Comparison of ENCODE assay signal across 14 mouse cellular contexts in the genomic region with DNA sequence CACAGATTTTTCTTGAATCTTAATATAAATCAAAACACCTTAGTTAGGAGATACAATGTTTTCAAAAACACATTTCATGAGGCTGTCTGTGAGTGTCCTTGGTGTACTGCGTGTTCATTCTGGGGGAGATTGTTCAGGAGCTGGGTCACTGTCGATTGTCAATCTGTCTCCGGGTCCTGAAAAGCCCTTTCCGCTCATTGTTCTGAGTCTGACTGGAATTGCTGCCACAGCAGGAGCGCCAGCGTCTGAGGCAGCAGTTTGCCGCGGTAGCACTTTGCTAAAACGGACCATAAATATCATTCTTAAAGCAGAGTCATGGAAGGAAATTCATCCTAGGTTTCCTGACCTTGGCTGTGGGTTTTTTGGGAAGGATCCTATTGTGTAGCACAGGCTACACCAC. TPM values are rescaled to one million over a fixed set of nuclear protein-coding genes. Genes with fewer than 3 reads are reported as not detected.
A peak's percentile ranks its signal among the peaks of the same experiment; 100 is the strongest.
DNase-seq lines count a peak whose midpoint lies in the region; ATAC-seq lines count a peak whose summit lies in the region.
"Had no signal": no experiment of that assay in that cellular context is flagged by ENCODE, and none has a peak within 500 bp of the region (broad histone marks: within the 10 kb centered on the region; RNA-seq: fewer than 3 reads in every experiment).

No protein-coding gene starts in this region.

- no peak for ATAC-seq in kidney, embryonic 14.5 days (ENCODE audit: low FRiP score, low TSS enrichment)
- no peak for ATAC-seq in heart, embryonic 13.5 days (ENCODE audit: extremely low read depth, insufficient number of reproducible peaks, low FRiP score, low TSS enrichment)
- ATAC-seq: midbrain, embryonic 16.5 days had no signal

- no peak overlapping the region for H3K9ac ChIP-seq in kidney, embryonic 14.5 days (ENCODE audit: low read depth, low read length)
- H3K9ac ChIP-seq in heart, embryonic 13.5 days, result no peak overlapping the region
- H3K9ac ChIP-seq: hindbrain, embryonic 14.5 days; liver, embryonic 15.5 days had no signal

- peak; percentile 20 to 46 for DNase-seq in adrenal gland, adult (ENCODE audit: inconsistent age in 2 of 2, low spot score in 1 of 2)
- DNase-seq in adrenal gland, adult 18-20 months (ENCODE audit: low spot score in 2 of 2), result no peak
- peak; percentile 26 for DNase-seq in kidney, adult 11 months
- DNase-seq in kidney, postnatal 10 days, result peak; percentile 49
- no peak for DNase-seq in urinary bladder, postnatal 36 days (ENCODE audit: low spot score in 2 of 2)
- DNase-seq in left cerebral cortex, postnatal 4 days, result no peak
- DNase-seq: thymus, postnatal 25 days had no signal

- H3K27ac ChIP-seq in kidney, embryonic 14.5 days (ENCODE audit: low read depth, low read length), result no peak overlapping the region
- peak overlapping the region; percentile 76 for H3K27ac ChIP-seq in heart, embryonic 13.5 days (replicated peaks)
- H3K27ac ChIP-seq: hindbrain, embryonic 14.5 days; liver, embryonic 15.5 days had no signal

- H3K9me3 ChIP-seq in kidney, embryonic 14.5 days (ENCODE audit: control insufficient read depth, low read length), result no peaks in the 10 kb centered on the region
- no peaks in the 10 kb centered on the region for H3K9me3 ChIP-seq in heart, embryonic 13.5 days
- H3K9me3 ChIP-seq: liver, embryonic 15.5 days had no signal

- H3K27me3 ChIP-seq in kidney, embryonic 14.5 days (ENCODE audit: control insufficient read depth, insufficient read depth, low read length), result no peaks in the 10 kb centered on the region
- no peaks in the 10 kb centered on the region for H3K27me3 ChIP-seq in heart, embryonic 13.5 days (replicated peaks)

- H3K4me1 ChIP-seq in kidney, embryonic 14.5 days (ENCODE audit: control insufficient read depth, insufficient read depth, low read length), result no peaks in the 10 kb centered on the region
- H3K4me1 ChIP-seq in heart, embryonic 13.5 days, result peaks cover 3% of the 10 kb centered on the region; the same call in 1 of the 2 replicates
- H3K4me1 ChIP-seq: liver, embryonic 15.5 days had no signal

- intact Hi-C loops in left cerebral cortex, postnatal 4 days (cut with DNase I), result no loop called here

- H3K4me2 ChIP-seq in kidney, embryonic 14.5 days (replicated peaks; ENCODE audit: low read depth, low read length), result no peak overlapping the region
- no peak overlapping the region for H3K4me2 ChIP-seq in heart, embryonic 13.5 days
- H3K4me2 ChIP-seq: hindbrain, embryonic 14.5 days; liver, embryonic 15.5 days had no signal

- 49% methylated on average over 9 of the region's 9 CpGs for WGBS in kidney, embryonic 14.5 days
- 46% methylated on average over 9 of the region's 9 CpGs for WGBS in heart, embryonic 13.5 days

- no peak overlapping the region for H3K4me3 ChIP-seq in kidney, embryonic 14.5 days (ENCODE audit: low read length)
- no peak overlapping the region for H3K4me3 ChIP-seq in heart, embryonic 13.5 days
- H3K4me3 ChIP-seq: erythroblast, embryonic 14.5 days; liver, embryonic 15.5 days had no signal

- H3K36me3 ChIP-seq in kidney, embryonic 14.5 days (ENCODE audit: control insufficient read depth, insufficient read depth, low read length), result no peaks in the 10 kb centered on the region
- no peaks in the 10 kb centered on the region for H3K36me3 ChIP-seq in heart, embryonic 13.5 days
- H3K36me3 ChIP-seq: liver, embryonic 15.5 days had no signal

RNA-seq across cellular contexts. Expression of a gene that starts 19.3 kb away (rescaled TPM):
- not detected for total RNA-seq in adrenal gland, adult 18-20 months (2021)
- not detected in 2 replicates for polyA plus RNA-seq in kidney, embryonic 14.5 days (2014; fragmentation: Nextera tagmentation; extraction: Ambion mirVana)
- not detected in 2 replicates for polyA plus RNA-seq in heart, embryonic 13.5 days (2015; fragmentation: Nextera tagmentation; extraction: Ambion mirVana)
- not detected for total RNA-seq in left cerebral cortex, postnatal 4 days (2021)
- total RNA-seq: layer of hippocampus, postnatal 25 days had no signal
- polyA plus RNA-seq: erythroblast, embryonic 14.5 days; hindbrain, embryonic 14.5 days; liver, embryonic 15.5 days; midbrain, embryonic 16.5 days had no signal

RNA-seq across cellular contexts. Expression of a gene that starts 21.9 kb away (rescaled TPM):
- total RNA-seq in adrenal gland, adult 18-20 months (2021), result 1 to 10 TPM; 1.3 to 1.7 TPM
- polyA plus RNA-seq in kidney, embryonic 14.5 days (2014; fragmentation: Nextera tagmentation; extraction: Ambion mirVana), result 0.11 and 0.51 TPM in 2 replicates
- 1.7 and 1.9 TPM in 2 replicates for polyA plus RNA-seq in heart, embryonic 13.5 days (2015; fragmentation: Nextera tagmentation; extraction: Ambion mirVana)
- 10 to 100 TPM in 1 of 2 experiments, 1 to 10 TPM in 1; 9.2 to 10.8 TPM for total RNA-seq in left cerebral cortex, postnatal 4 days (2021)

RNA-seq across cellular contexts. Expression of a gene that starts 35.0 kb away (rescaled TPM):
- 10 to 100 TPM; 40.5 to 57.3 TPM for total RNA-seq in adrenal gland, adult 18-20 months (2021)
- 190 and 229 TPM in 2 replicates for polyA plus RNA-seq in kidney, embryonic 14.5 days (2014; fragmentation: Nextera tagmentation; extraction: Ambion mirVana)
- polyA plus RNA-seq in heart, embryonic 13.5 days (2015; fragmentation: Nextera tagmentation; extraction: Ambion mirVana), result 150 and 165 TPM in 2 replicates
- 100 to 1,000 TPM; 136 to 140 TPM for total RNA-seq in left cerebral cortex, postnatal 4 days (2021)

RNA-seq across cellular contexts. Expression of a gene that starts 57.0 kb away (rescaled TPM):
- not detected for total RNA-seq in adrenal gland, adult 18-20 months (2021)
- polyA plus RNA-seq in kidney, embryonic 14.5 days (2014; fragmentation: Nextera tagmentation; extraction: Ambion mirVana), result not detected in 2 replicates
- polyA plus RNA-seq in heart, embryonic 13.5 days (2015; fragmentation: Nextera tagmentation; extraction: Ambion mirVana), result 0.08 TPM in 1 of 2 replicates, not detected in the other
- total RNA-seq in left cerebral cortex, postnatal 4 days (2021), result not detected
- total RNA-seq: layer of hippocampus, postnatal 25 days had no signal
- polyA plus RNA-seq: erythroblast, embryonic 14.5 days; liver, embryonic 15.5 days had no signal

Comparison
In these comparisons a context has a peak if more than half of its experiments do, and no peak if none do; other contexts are left out.
1. DNase-seq: peak in adrenal gland, adult (2 of 2), kidney, adult 11 months (single experiment) and kidney, postnatal 10 days (single experiment); none in adrenal gland, adult 18-20 months (0 of 2), urinary bladder, postnatal 36 days (0 of 2) and left cerebral cortex, postnatal 4 days (single experiment).